Mouse (Mus musculus) MEL (cell line): ENCODE data around the gene Gm49322. TPM values are rescaled to one million over a fixed set of nuclear protein-coding genes. Genes with fewer than 3 reads are reported as not detected.

Experiments used
- DNase-seq: peaks from one replicate; pipeline ENCODE4 v3.0.0; 2011; ENCODE audit warnings: low read depth, low spot score
- H3K27ac ChIP-seq: 2 replicates; pipeline ENCODE4 v1.5.1; 2012; ENCODE audit warnings: low read depth, mild to moderate bottlenecking, control low read depth, low read length, moderate library complexity; ENCODE audit not compliant: control insufficient read depth
- H3K27me3 ChIP-seq, 2 experiments: fragments of 150-350 bp in 1 of 2; sonication (generic) in 1 of 2; 2 replicates each; pipeline ENCODE4 v1.6.1; 2012; ENCODE audit warnings: low read length in 2 of 2, mild to moderate bottlenecking in 2 of 2, improper control_type of control experiment in 1 of 2, moderate library complexity in 1 of 2; ENCODE audit not compliant: insufficient read depth in 2 of 2, control insufficient read depth in 1 of 2
- H3K36me3 ChIP-seq, 2 experiments: 2 replicates each; pipeline ENCODE4 v1.6.1; 2012 to 2014; ENCODE audit warnings: low read length in 2 of 2, improper control_type of control experiment in 1 of 2, inconsistent platforms in 1 of 2, mild to moderate bottlenecking in 1 of 2; ENCODE audit not compliant: insufficient read depth in 2 of 2, control insufficient read depth in 1 of 2
- H3K4me1 ChIP-seq, 2 experiments: fragments of 150-350 bp in 1 of 2; sonication (generic) in 1 of 2; 2 replicates each; pipeline ENCODE4 v1.6.1; 2012; ENCODE audit warnings: low read length in 2 of 2, improper control_type of control experiment in 1 of 2, mild to moderate bottlenecking in 1 of 2; ENCODE audit not compliant: insufficient read depth in 2 of 2, control insufficient read depth in 1 of 2
- H3K4me3 ChIP-seq, 2 experiments: fragments of 150-350 bp in 1 of 2; sonication (generic) in 1 of 2; 2 replicates each; pipeline ENCODE4 v1.5.1; 2012; ENCODE audit warnings: low read depth in 2 of 2, low read length in 2 of 2, mild to moderate bottlenecking in 2 of 2, moderate library complexity in 2 of 2, control low read depth in 1 of 2, improper control_type of control experiment in 1 of 2; ENCODE audit not compliant: control insufficient read depth in 1 of 2, insufficient read depth in 1 of 2
- H3K79me2 ChIP-seq: 2 replicates; pipeline ENCODE4 v1.6.1; 2012; ENCODE audit warnings: mild to moderate bottlenecking, low read length, moderate library complexity; ENCODE audit not compliant: control insufficient read depth, poor library complexity, insufficient read depth
- H3K9ac ChIP-seq: 2 replicates; pipeline ENCODE4 v1.6.1; 2012; ENCODE audit warnings: low read depth, mild to moderate bottlenecking, control low read depth, low read length, moderate library complexity; ENCODE audit not compliant: control insufficient read depth, poor library complexity, severe bottlenecking
- H3K9me3 ChIP-seq: fragments of 150-350 bp; sonication (generic); replicated peaks from 2 replicates; pipeline ENCODE4 v1.6.1; 2012; ENCODE audit warnings: mild to moderate bottlenecking, low read length, improper control_type of control experiment, moderate library complexity; ENCODE audit not compliant: insufficient read depth
- BHLHE40 ChIP-seq: IDR thresholded peaks from 2 replicates; pipeline ENCODE4 v1.6.1; 2012; ENCODE audit warnings: low read depth, mild to moderate bottlenecking, inconsistent platforms, low read length, improper control_type of control experiment, borderline replicate concordance
- CHD2 ChIP-seq: IDR thresholded peaks from 2 replicates; pipeline ENCODE4 v1.6.1; 2011; ENCODE audit warnings: low read length, improper control_type of control experiment
- CTCF ChIP-seq, 3 experiments: IDR thresholded peaks in 2 of 3; conservative IDR thresholded peaks in 1 of 3; 2 replicates each; pipeline ENCODE4 v1.5.1; 2011 to 2012; ENCODE audit warnings: low read length in 3 of 3, low read depth in 2 of 3, mild to moderate bottlenecking in 2 of 3, improper control_type of control experiment in 1 of 3, inconsistent platforms in 1 of 3, mixed read lengths in 1 of 3, moderate library complexity in 1 of 3; ENCODE audit not compliant: control insufficient read depth in 1 of 3, insufficient read depth in 1 of 3, poor library complexity in 1 of 3, severe bottlenecking in 1 of 3
- E2F4 ChIP-seq: IDR thresholded peaks from 2 replicates; pipeline ENCODE4 v1.6.1; 2011; ENCODE audit warnings: low read depth, low read length, improper control_type of control experiment, borderline replicate concordance
- ELF1 ChIP-seq: IDR thresholded peaks from 2 replicates; pipeline ENCODE4 v1.6.1; 2014; ENCODE audit warnings: low read depth, mild to moderate bottlenecking, inconsistent platforms, low read length, improper control_type of control experiment, moderate library complexity
- GATA1 ChIP-seq: IDR thresholded peaks from 2 replicates; pipeline ENCODE4 v1.6.1; 2011; ENCODE audit warnings: low read depth, low read length, improper control_type of control experiment
- HCFC1 ChIP-seq: IDR thresholded peaks from 2 replicates; pipeline ENCODE4 v1.6.1; 2012; ENCODE audit warnings: low read depth, mild to moderate bottlenecking, inconsistent platforms, low read length, improper control_type of control experiment, moderate library complexity
- MAFK ChIP-seq: IDR thresholded peaks from 2 replicates; pipeline ENCODE4 v1.6.1; 2011; ENCODE audit warnings: low read depth, mild to moderate bottlenecking, low read length, improper control_type of control experiment, borderline replicate concordance
- MAX ChIP-seq: IDR thresholded peaks from 2 replicates; pipeline ENCODE4 v1.6.1; 2011; ENCODE audit warnings: low read length, improper control_type of control experiment
- MAZ ChIP-seq: IDR thresholded peaks from 2 replicates; pipeline ENCODE4 v1.6.1; 2012; ENCODE audit warnings: low read depth, mild to moderate bottlenecking, inconsistent platforms, low read length, improper control_type of control experiment
- MXI1 ChIP-seq: IDR thresholded peaks from 2 replicates; pipeline ENCODE4 v1.6.1; 2011; ENCODE audit warnings: mild to moderate bottlenecking, low read depth, low read length, improper control_type of control experiment
- MYC ChIP-seq: IDR thresholded peaks from 2 replicates; pipeline ENCODE4 v1.6.1; 2011; ENCODE audit warnings: low read depth, mild to moderate bottlenecking, low read length, improper control_type of control experiment, moderate library complexity
- NELFE ChIP-seq: IDR thresholded peaks from 2 replicates; pipeline ENCODE4 v1.6.1; 2011; ENCODE audit warnings: low read depth, low read length, improper control_type of control experiment
- POLR2A ChIP-seq, 2 experiments: IDR thresholded peaks; 2 replicates each; pipeline ENCODE4 v1.6.1; 2011 to 2012; ENCODE audit warnings: low read length in 2 of 2, mild to moderate bottlenecking in 2 of 2, control low read depth in 1 of 2, improper control_type of control experiment in 1 of 2, low read depth in 1 of 2, moderate library complexity in 1 of 2; ENCODE audit not compliant: control insufficient read depth in 1 of 2, insufficient read depth in 1 of 2, poor library complexity in 1 of 2
- RAD21 ChIP-seq: IDR thresholded peaks from 2 replicates; pipeline ENCODE4 v1.6.1; 2011; ENCODE audit warnings: mild to moderate bottlenecking, low read depth, low read length, improper control_type of control experiment
- RCOR1 ChIP-seq: IDR thresholded peaks from 2 replicates; pipeline ENCODE4 v1.6.1; 2012; ENCODE audit warnings: low read depth, mild to moderate bottlenecking, inconsistent platforms, low read length, improper control_type of control experiment
- SIN3A ChIP-seq: IDR thresholded peaks from 2 replicates; pipeline ENCODE4 v1.6.1; 2012; ENCODE audit warnings: low read length, improper control_type of control experiment, inconsistent platforms
- SMC3 ChIP-seq: IDR thresholded peaks from 2 replicates; pipeline ENCODE4 v1.6.1; 2011; ENCODE audit warnings: low read depth, low read length, improper control_type of control experiment
- TAL1 ChIP-seq: IDR thresholded peaks from 2 replicates; pipeline ENCODE4 v1.6.1; 2012; ENCODE audit warnings: mild to moderate bottlenecking, inconsistent platforms, low read length, moderate library complexity, mixed read lengths
- TCF12 ChIP-seq: IDR thresholded peaks from 2 replicates; pipeline ENCODE4 v1.6.1; 2014; ENCODE audit warnings: low read depth, mild to moderate bottlenecking, inconsistent platforms, low read length, improper control_type of control experiment, moderate library complexity
- UBTF ChIP-seq: IDR thresholded peaks from 2 replicates; pipeline ENCODE4 v1.6.1; 2012; ENCODE audit warnings: low read depth, mild to moderate bottlenecking, inconsistent platforms, low read length, improper control_type of control experiment, moderate library complexity, borderline replicate concordance; ENCODE audit not compliant: insufficient read depth
- USF1 ChIP-seq: IDR thresholded peaks from 2 replicates; pipeline ENCODE4 v1.6.1; 2014; ENCODE audit warnings: low read depth, mild to moderate bottlenecking, inconsistent platforms, low read length, improper control_type of control experiment, moderate library complexity
- ZC3H11A ChIP-seq: IDR thresholded peaks from 2 replicates; pipeline ENCODE4 v1.6.1; 2012; ENCODE audit warnings: low read depth, mild to moderate bottlenecking, inconsistent platforms, low read length, improper control_type of control experiment
- ZKSCAN1 ChIP-seq: IDR thresholded peaks from 2 replicates; pipeline ENCODE4 v1.6.1; 2012; ENCODE audit warnings: low read depth, mild to moderate bottlenecking, inconsistent platforms, low read length, improper control_type of control experiment, moderate library complexity
- ZMIZ1 ChIP-seq: IDR thresholded peaks from 2 replicates; pipeline ENCODE4 v1.6.1; 2012; ENCODE audit warnings: low read depth, mild to moderate bottlenecking, inconsistent platforms, low read length, improper control_type of control experiment, moderate library complexity
- ZNF384 ChIP-seq: IDR thresholded peaks from 2 replicates; pipeline ENCODE4 v1.6.1; 2012; ENCODE audit warnings: low read depth, mild to moderate bottlenecking, inconsistent platforms, low read length, improper control_type of control experiment
- polyA plus RNA-seq, 2 experiments: library from polyadenylated mRNA; stranded (reverse) in 1 of 2; unstranded in 1 of 2; fragments of >175 nt in 1 of 2; fragments of >200 nt in 1 of 2; gene quantifications; 2 replicates each; pipeline versions ENCODE4 v1.2.1 to v1.2.4; 2012; ENCODE audit warnings: low replicate concordance in 2 of 2, low read depth in 1 of 2; ENCODE audit not compliant: insufficient read length in 2 of 2, insufficient read depth in 1 of 2, missing spikeins in 1 of 2
- total RNA-seq: library from RNA; depleted of rRNA; stranded (reverse); fragments of 300-350 nt; gene quantifications from 2 replicates; pipeline ENCODE4 v1.2.3, GENCODE M21; 2012

Gm49322 gene
- total and polyA plus RNA-seq, 3 experiments = 1.8 to 2.1 TPM; not detected in 1

DNA sequence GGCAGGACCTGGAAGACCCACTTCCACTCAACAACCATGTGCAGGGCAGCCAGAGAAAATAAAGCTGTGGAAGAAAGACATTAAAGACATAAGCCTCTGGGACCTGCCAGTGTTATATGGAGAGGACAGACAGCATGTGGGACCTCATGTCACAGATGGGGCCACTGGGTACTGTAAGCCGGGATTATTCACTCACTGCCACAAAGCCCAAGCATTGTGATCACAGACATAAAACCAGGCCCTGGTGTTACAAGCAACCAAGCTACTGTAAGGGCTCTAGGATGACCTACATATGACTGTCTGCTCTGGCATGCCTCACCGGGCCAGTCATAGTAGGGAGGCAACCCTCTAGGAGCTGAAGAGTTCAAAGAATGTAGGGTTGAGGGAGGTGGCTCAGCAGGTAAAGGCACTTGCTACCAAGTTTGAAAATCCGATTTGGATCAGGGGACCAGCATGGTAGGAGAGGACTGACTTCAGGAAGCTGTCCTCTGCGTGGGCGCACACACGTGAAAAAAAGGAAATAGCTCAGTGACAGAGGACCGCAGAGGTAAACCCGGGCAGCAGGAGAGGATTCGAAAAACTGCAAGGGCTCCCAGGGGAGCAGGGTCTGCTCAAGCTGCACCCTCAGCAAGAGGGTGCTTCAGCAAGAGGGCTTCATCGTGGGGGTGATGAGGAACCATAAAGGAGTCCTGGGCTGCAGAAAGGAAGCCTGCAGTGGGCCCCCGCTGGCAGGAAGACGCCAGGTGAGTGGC, 16.5 kb upstream of the Gm49322 start:
- Histone ChIP-seq H3K4me1 (peaks cover 5 to 13% of the 10 kb centered on the region in 2 experiments; a peak in 3 of 4 replicates), H3K27ac (peak overlapping the region; percentile 36; the same call in 1 of the 2 replicates), H3K9me3 (no peaks in the 10 kb centered on the region), H3K79me2 (peaks cover 34% of the 10 kb centered on the region), H3K36me3 (no peaks in the 10 kb centered on the region), H3K27me3 (no peaks in the 10 kb centered on the region), H3K4me3 (peak overlapping the region; percentile 82 to 93), H3K9ac (peak overlapping the region; percentile 84)
- TF ChIP-seq ZC3H11A (no peak), POLR2A (IDR thresholded peaks at IDR 0.05; ENCODE audit: control insufficient read depth in 1 of 2, insufficient read depth in 1 of 2, low read depth in 1 of 2, low read length in 2 of 2, poor library complexity in 1 of 2) (no peak), ELF1 (no peak), NELFE (no peak; the same call in 1 of the 2 replicates), RAD21 (no peak), MYC (0 out of 2 replicates have a peak, but pooled peaks have one; percentile 48), GATA1 (no peak), MXI1 (peak; percentile 84), BHLHE40 (peak; percentile 52; the same call in 1 of the 2 replicates), ZMIZ1 (no peak), MAFK (no peak), MAX (peak; percentile 58), CTCF (IDR thresholded peaks at IDR 0.05 in 2 of 3, conservative IDR thresholded peaks at IDR 0.05 in 1 of 3; ENCODE audit: control insufficient read depth in 1 of 3, insufficient read depth in 1 of 3, low read depth in 2 of 3, low read length in 3 of 3, poor library complexity in 1 of 3, severe bottlenecking in 1 of 3) (no peak)
- peak; percentile 67 for DNase-seq

DNA sequence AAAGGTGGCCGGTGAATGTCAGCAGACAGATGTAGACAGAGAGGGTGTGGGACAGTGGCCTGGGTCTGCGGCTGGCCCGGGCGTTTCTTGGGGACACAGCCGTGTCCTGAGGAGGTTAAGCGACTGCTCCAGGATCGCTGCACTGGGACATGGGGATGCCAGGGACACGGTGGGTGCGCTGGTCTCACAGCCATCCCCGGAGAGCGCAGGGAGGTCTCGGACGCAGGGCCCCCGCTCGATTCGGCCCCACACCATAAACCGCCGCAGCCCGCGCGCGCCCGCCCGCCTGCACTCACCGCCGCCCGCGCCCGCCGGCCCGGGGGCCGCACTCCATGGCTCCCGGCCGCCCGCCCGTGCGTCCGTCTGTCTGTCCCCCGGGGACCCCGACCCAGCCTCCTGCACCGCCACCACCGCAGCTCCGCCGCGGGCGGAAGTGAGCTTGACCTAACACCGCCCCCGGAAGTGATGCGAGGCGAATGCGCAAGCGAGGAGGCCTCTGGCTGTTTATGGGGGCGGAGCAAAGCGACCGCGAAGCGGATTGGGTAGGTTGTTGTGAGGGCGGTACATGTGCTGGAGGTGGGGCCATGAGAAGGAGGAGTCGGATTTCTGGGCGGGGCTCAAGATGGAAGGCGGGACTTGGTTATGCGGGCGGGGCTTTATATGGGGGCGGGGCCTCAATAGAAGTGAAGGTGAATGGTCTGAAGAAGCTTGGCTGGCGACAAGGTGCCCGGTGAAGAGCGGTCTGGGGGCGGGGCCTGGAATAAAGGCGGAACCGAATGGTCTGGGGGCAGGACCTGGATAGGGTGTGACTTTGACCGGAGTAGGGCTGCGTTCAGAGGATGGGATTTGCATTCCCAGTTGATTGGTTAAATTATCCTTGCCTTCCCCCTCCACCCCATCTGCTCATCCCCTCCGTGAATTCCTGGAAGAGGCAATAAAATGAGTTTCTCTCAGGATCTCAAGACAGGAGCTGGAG, 15.7 kb upstream of the Gm49322 start, which contains the start of gene Abhd17a:
Abhd17a (minus strand) TSS at position 463 of the 976 bp plus-strand sequence.
- no peaks in the 10 kb centered on the region for H3K9me3 ChIP-seq
- no peaks in the 10 kb centered on the region for H3K36me3 ChIP-seq
- no peaks in the 10 kb centered on the region for H3K27me3 ChIP-seq
- peak within 1 kb of the TSS; percentile 82 to 93 for H3K4me3 ChIP-seq
- H3K4me1 ChIP-seq = peaks cover 5 to 12% of the 10 kb centered on the region in 2 experiments; a peak in 3 of 4 replicates
- peak within 1 kb of the TSS; percentile 36; the same call in 1 of the 2 replicates for H3K27ac ChIP-seq
- H3K79me2 ChIP-seq = peaks cover 34% of the 10 kb centered on the region
- DNase-seq = peak; percentile 99
- peak within 1 kb of the TSS; percentile 84 for H3K9ac ChIP-seq
- TF ChIP-seq MYC (no peak), MAFK (no peak), POLR2A (IDR thresholded peaks at IDR 0.05; ENCODE audit: control insufficient read depth in 1 of 2, insufficient read depth in 1 of 2, low read depth in 1 of 2, low read length in 2 of 2, poor library complexity in 1 of 2) (peak; percentile 88 to 95), RCOR1 (no peak; the same call in 1 of the 2 replicates), MXI1 (peak; percentile 23), TCF12 (peak; percentile 59), MAZ (peak; percentile 86; the same call in 1 of the 2 replicates), UBTF (no peak), RAD21 (no peak), SMC3 (no peak), HCFC1 (peak; percentile 84), SIN3A (peak; percentile 76), ZMIZ1 (no peak), E2F4 (no peak), ELF1 (peak; percentile 89), CTCF (IDR thresholded peaks at IDR 0.05 in 2 of 3, conservative IDR thresholded peaks at IDR 0.05 in 1 of 3; ENCODE audit: control insufficient read depth in 1 of 3, insufficient read depth in 1 of 3, low read depth in 2 of 3, low read length in 3 of 3, poor library complexity in 1 of 3, severe bottlenecking in 1 of 3) (no peak), CHD2 (no peak), ZKSCAN1 (no peak), TAL1 (no peak), USF1 (peak; percentile 54; the same call in 1 of the 2 replicates), ZNF384 (no peak), NELFE (peak; percentile 88), MAX (no peak)
